Mouse (Mus musculus): ENCODE data around the gene Pcnt.

DNA sequence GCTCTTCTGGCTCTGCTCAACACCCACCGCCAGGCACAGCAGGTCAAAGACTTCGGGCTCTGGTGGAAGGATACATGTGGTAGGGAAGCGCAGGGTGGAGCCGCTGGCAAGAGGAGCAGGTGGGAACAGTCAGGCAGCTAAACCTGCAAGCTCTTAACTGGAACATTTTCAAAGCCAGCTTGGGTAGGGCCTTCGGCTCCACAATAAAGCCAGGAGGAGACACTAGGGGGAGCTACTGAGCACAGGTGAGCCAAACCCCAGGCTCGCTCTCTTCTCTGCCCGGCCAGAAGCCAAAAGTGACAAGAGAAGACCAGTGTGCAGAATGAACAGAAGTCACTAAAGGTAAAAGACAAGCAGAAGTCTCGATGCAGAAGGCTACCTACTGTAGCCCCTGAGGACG is 50.8 kb downstream of the Pcnt start:
- TF ChIP-seq CTCF (IDR thresholded peaks at IDR 0.05; ENCODE audit: borderline replicate concordance, control insufficient read depth, extremely low read depth, insufficient read depth, low read length, poor library complexity) = peak; percentile 82; the same call in 1 of the 2 replicates
- TF ChIP-seq POLR2A (IDR thresholded peaks at IDR 0.05; ENCODE audit: control insufficient read depth, extremely low read depth, insufficient read depth, low read length, poor library complexity) = no peak
